Mouse (Mus musculus) limb, embryonic 12.5 days (tissue): ENCODE data around the gene Cnot3. TPM values are rescaled to one million over a fixed set of nuclear protein-coding genes. Genes with fewer than 3 reads are reported as not detected.
A peak's percentile ranks its signal among the peaks of the same experiment; 100 is the strongest.

Experiments used
- microRNA-seq: library from miRNA; unstranded; fragments of <30 nt; microRNA quantifications from one replicate; pipeline ENCODE4, GENCODE M21; 2017
- polyA plus RNA-seq: library from polyadenylated mRNA; unstranded; fragments of >200 nt; fragmentation: Nextera tagmentation; extraction: Ambion mirVana; gene quantifications from 2 replicates; pipeline ENCODE4 v1.2.1, GENCODE M21; 2016

Gene Cnot3
- polyA plus RNA-seq, 1 experiment from 2014 or later, result 69.5 TPM

Small RNA genes within 50 kb of the gene (microRNA-seq; reads per million reads assigned to microRNA genes)
- 2.8 reads per million, percentile 7 among the genes with 10 or more reads in this experiment for gene Mir3572

Other genes with a start within 250 kb of the Cnot3 start
- gene Cacng6, start 221.1 kb upstream of the Cnot3 start, polyA plus RNA-seq, result 3.7 and 4.1 TPM in 2 replicates
- gene Tarm1, start 142.6 kb upstream of the Cnot3 start, polyA plus RNA-seq, result not detected in 2 replicates
- not detected in 2 replicates for gene Oscar, start 29.1 kb upstream of the Cnot3 start, polyA plus RNA-seq
- 385 and 392 TPM in 2 replicates for gene Ndufa3, start 27.9 kb upstream of the Cnot3 start, polyA plus RNA-seq
- gene Tfpt, start 15.3 kb upstream of the Cnot3 start, polyA plus RNA-seq, result 36.5 and 37.8 TPM in 2 replicates
- gene Prpf31, start 15.3 kb upstream of the Cnot3 start, polyA plus RNA-seq, result 133 and 136 TPM in 2 replicates
- gene Leng1, start 20.6 kb downstream of the Cnot3 start, polyA plus RNA-seq, result 19.5 and 20.7 TPM in 2 replicates
- gene Tmc4, start 32.3 kb downstream of the Cnot3 start, polyA plus RNA-seq, result 6.6 and 6.7 TPM in 2 replicates
- gene Tsen34, start 47.6 kb downstream of the Cnot3 start, polyA plus RNA-seq, result 284 and 296 TPM in 2 replicates
- gene Mboat7, start 48.3 kb downstream of the Cnot3 start, polyA plus RNA-seq, result 59.4 and 61.4 TPM in 2 replicates
- gene Rps9, start 58.7 kb downstream of the Cnot3 start, polyA plus RNA-seq, result 1,389 and 1,455 TPM in 2 replicates
- gene Pirb, start 75.1 kb downstream of the Cnot3 start, polyA plus RNA-seq, result 0.18 and 0.35 TPM in 2 replicates
- not detected in 2 replicates for gene Gm15448, start 180.4 kb downstream of the Cnot3 start, polyA plus RNA-seq
- not detected in 2 replicates for gene Pira2, start 199.8 kb downstream of the Cnot3 start, polyA plus RNA-seq